Mouse (Mus musculus) forebrain, embryonic 15.5 days (tissue): ENCODE measurements around the gene Auts2. TPM values are rescaled to one million over a fixed set of nuclear protein-coding genes. Genes with fewer than 3 reads are reported as not detected.

Experiments
- ATAC-seq: fragments of 200-750 bp; cut with Nextera tagmentation; replicated peaks from 2 replicates; pipeline ENCODE4 v1.8.0; 2017; ENCODE audit warnings: mild to moderate bottlenecking, moderate TSS enrichment, moderate library complexity
- H3K27ac ChIP-seq: fragments of 300-500 bp; sonication (generic); replicated peaks from 2 replicates; pipeline ENCODE4 v1.5.1; 2015; ENCODE audit warnings: mild to moderate bottlenecking, inconsistent platforms
- H3K27me3 ChIP-seq: fragments of 300-500 bp; sonication (generic); 2 replicates; pipeline ENCODE4 v1.6.1; 2015; ENCODE audit warnings: inconsistent platforms
- H3K36me3 ChIP-seq: fragments of 300-500 bp; sonication (generic); 2 replicates; pipeline ENCODE4 v1.6.1; 2015; ENCODE audit warnings: mild to moderate bottlenecking, inconsistent platforms
- H3K4me1 ChIP-seq: fragments of 300-500 bp; sonication (generic); 2 replicates; pipeline ENCODE4 v1.6.1; 2015; ENCODE audit warnings: inconsistent platforms
- H3K4me2 ChIP-seq: fragments of 300-500 bp; sonication (generic); replicated peaks from 2 replicates; pipeline ENCODE4 v1.6.1; 2015; ENCODE audit warnings: mild to moderate bottlenecking, inconsistent platforms
- H3K4me3 ChIP-seq: fragments of 300-500 bp; sonication (generic); 2 replicates; pipeline ENCODE4 v1.5.1; 2015; ENCODE audit warnings: mild to moderate bottlenecking, inconsistent platforms
- H3K9ac ChIP-seq: fragments of 300-500 bp; sonication (generic); replicated peaks from 2 replicates; pipeline ENCODE4 v1.6.1; 2015; ENCODE audit warnings: mild to moderate bottlenecking, inconsistent platforms
- H3K9me3 ChIP-seq: fragments of 300-500 bp; sonication (generic); 2 replicates; pipeline ENCODE4 v1.6.1; 2016; ENCODE audit warnings: inconsistent platforms
- WGBS: fragments of 180-500 bp; shearing (Covaris S2); methylation state at CpG from one replicate; pipeline ENCODE4 v1.1.7; 2015; ENCODE audit warnings: mixed read lengths; 5-methylcytosine and 5-hydroxymethylcytosine counted together
- polyA plus RNA-seq: library from polyadenylated mRNA; unstranded; fragments of >200 nt; fragmentation: Nextera tagmentation; extraction: Ambion mirVana; gene quantifications from 2 replicates; pipeline ENCODE4 v1.2.1, GENCODE M21; 2015

Gene Auts2
- polyA plus RNA-seq, 1 experiment from 2014 or later: 94.3 TPM

DNA sequence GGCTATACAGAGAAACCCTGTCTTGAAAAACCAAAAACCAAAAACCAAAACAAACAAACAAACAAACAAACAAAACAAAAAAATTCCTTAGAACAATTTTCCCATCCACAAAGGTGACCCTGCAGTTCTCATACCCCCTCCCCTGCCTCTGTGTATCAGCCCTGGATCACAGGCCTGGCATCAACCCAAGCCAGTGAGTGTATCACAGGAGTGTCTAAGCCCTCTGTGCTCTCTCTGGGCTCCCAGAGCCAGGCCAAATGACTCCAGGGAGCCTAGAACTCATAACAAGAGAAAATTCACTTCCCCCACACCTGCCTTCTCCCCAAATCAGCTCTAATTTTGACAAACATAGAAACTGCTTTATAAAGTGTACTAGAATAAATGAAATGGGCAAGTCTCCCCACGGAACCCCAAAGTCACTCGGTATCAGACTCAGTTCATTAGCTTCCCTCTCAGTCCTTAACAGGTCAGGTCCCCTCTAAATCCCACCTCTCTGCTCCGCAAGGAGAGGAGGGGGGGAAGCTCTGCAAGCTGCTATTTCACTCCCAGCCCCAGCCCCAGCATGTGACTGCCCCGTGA, 896.0 kb downstream of the Auts2 start:
- Histone ChIP-seq H3K27me3 (no peaks in the 10 kb centered on the region), H3K9me3 (no peaks in the 10 kb centered on the region), H3K36me3 (no peaks in the 10 kb centered on the region), H3K4me3 (no peak overlapping the region), H3K4me2 (no peak overlapping the region), H3K9ac (no peak overlapping the region), H3K4me1 (peaks cover 59% of the 10 kb centered on the region), H3K27ac (peak overlapping the region; percentile 41; the same call in 1 of the 2 replicates)
- no peak for ATAC-seq
- 24% methylated on average over 4 of the region's 4 CpGs for WGBS

DNA sequence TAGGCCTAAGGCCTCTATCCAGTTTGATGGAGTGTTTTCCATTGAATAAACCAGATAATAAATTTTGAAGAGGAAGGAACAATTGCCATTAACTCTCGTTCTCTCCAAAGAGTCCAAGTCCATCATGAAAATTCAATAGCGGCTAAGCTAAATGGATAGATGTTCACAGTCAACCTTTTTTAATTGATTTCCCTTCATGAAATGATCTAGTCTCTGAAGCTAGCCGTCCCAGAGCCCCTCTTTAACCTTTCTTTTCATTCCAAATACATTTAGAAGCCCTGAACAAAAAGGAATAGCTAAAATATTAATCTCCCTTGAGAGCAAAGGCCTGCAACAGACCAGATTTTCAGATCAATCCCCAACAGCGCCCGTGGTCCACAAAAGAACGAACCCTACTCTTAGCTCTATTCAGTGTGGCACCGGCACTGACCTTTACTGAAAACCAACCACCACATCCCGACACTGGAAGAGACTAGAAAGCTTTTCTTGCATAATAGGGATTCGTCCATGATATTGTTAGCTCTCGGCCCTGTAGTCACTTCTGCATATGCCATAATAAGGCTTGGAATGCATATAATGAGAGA, 896.9 kb downstream of the Auts2 start:
- Histone ChIP-seq H3K9me3 (no peaks in the 10 kb centered on the region), H3K4me1 (peaks cover 68% of the 10 kb centered on the region), H3K27ac (peak overlapping the region; percentile 52), H3K27me3 (no peaks in the 10 kb centered on the region), H3K4me3 (no peak overlapping the region), H3K36me3 (no peaks in the 10 kb centered on the region), H3K4me2 (no peak overlapping the region), H3K9ac (no peak overlapping the region)
- ATAC-seq: no peak
- 13% methylated on average over 10 of the region's 10 CpGs for WGBS

DNA sequence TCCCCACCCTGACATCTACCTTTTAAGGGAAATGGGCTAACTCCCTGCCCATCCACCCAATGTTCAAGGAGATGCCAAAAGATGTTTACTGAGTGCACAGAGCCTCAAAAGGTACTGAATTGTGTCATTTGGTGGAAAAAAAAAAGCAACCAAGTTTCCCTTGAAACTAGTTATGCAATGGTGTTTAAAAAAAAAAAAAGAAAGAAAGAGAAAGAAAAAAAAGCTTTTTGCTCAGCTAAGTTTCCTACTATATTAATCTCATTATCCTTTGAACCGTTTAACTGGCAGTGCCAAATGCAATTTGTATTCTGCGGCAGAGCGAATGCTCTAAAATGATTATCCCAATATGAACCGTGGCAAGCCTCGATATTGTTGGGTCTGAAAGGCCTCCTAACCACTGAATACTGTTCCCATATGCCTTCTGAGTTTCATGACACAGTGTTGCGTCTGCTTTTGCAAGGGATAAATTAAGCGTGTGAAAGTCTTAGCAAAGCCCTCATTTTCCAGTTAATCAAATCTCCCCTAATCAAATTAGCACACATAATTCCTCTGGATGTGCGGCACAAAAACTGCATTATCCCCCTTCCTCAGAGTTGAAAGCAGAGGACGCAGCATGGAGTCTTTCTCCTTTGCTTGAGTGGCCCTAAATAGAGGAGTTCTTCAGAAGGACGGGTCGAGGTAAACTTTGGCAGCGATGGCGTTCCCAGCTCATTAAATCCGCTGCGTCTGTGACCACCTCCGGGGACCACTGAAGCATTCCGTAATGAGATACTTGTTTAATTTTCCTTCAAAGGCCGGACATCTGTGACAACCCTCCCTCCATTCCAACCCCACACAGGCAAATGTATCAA, 897.6 kb downstream of the Auts2 start:
- WGBS: 5% methylated on average over 18 of the region's 18 CpGs
- Histone ChIP-seq H3K4me2 (no peak overlapping the region), H3K36me3 (no peaks in the 10 kb centered on the region), H3K4me3 (no peak overlapping the region), H3K27ac (peak overlapping the region; percentile 52), H3K9ac (no peak overlapping the region), H3K9me3 (no peaks in the 10 kb centered on the region), H3K4me1 (peaks cover 68% of the 10 kb centered on the region), H3K27me3 (no peaks in the 10 kb centered on the region)
- peak; percentile 70 for ATAC-seq

GRCm38 (mm10) chr5:131644331-131644730, 898.8 kb downstream of the Auts2 start:
- WGBS: 57% methylated on average over 6 of the region's 6 CpGs
- Histone ChIP-seq H3K27me3 (no peaks in the 10 kb centered on the region), H3K36me3 (no peaks in the 10 kb centered on the region), H3K9me3 (no peaks in the 10 kb centered on the region), H3K4me1 (peaks cover 68% of the 10 kb centered on the region), H3K4me3 (no peak overlapping the region), H3K9ac (no peak overlapping the region), H3K27ac (peak overlapping the region; percentile 52; the same call in 1 of the 2 replicates), H3K4me2 (no peak overlapping the region)
- no peak for ATAC-seq

- H3K4me2 ChIP-seq: no peak overlapping the region
- peaks cover 67% of the 10 kb centered on the region for H3K4me1 ChIP-seq
- peak; percentile 83 for ATAC-seq
- no peaks in the 10 kb centered on the region for H3K36me3 ChIP-seq
- no peaks in the 10 kb centered on the region for H3K27me3 ChIP-seq
- no peaks in the 10 kb centered on the region for H3K9me3 ChIP-seq
- WGBS: 14% methylated on average over 23 of the region's 23 CpGs
- no peak overlapping the region for H3K4me3 ChIP-seq
- peak overlapping the region; percentile 72 for H3K27ac ChIP-seq
- no peak overlapping the region for H3K9ac ChIP-seq
These were observed 899.7 kb downstream of the Auts2 start for GRCm38 (mm10) chr5:131643176-131644174.

DNA sequence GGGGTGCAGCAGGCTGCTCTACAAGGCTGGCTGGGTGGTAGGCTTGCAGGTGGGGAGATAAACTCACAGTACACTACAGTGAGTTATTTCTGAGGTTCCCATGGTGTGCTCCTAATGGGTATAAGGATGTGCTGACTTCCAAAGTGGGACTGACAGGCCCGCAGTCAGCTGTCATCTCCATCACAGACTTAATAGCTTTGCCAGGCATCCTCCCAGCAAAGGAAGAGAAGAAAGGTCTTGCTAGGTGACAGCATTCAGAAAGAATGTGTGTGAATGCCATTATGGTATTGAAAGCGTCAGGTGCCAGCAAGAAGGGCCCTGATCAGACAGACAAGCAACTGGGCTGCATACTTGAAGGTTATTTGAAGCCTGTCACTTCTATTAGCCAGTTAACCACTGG, 900.4 kb downstream of the Auts2 start:
- no peak overlapping the region for H3K4me2 ChIP-seq
- 9% methylated on average over 2 of the region's 2 CpGs for WGBS
- no peaks in the 10 kb centered on the region for H3K36me3 ChIP-seq
- no peak overlapping the region for H3K4me3 ChIP-seq
- peaks cover 60% of the 10 kb centered on the region for H3K4me1 ChIP-seq
- no peak overlapping the region for H3K9ac ChIP-seq
- H3K27ac ChIP-seq: peak overlapping the region; percentile 72
- peak; percentile 20 for ATAC-seq
- H3K9me3 ChIP-seq: no peaks in the 10 kb centered on the region
- no peaks in the 10 kb centered on the region for H3K27me3 ChIP-seq

DNA sequence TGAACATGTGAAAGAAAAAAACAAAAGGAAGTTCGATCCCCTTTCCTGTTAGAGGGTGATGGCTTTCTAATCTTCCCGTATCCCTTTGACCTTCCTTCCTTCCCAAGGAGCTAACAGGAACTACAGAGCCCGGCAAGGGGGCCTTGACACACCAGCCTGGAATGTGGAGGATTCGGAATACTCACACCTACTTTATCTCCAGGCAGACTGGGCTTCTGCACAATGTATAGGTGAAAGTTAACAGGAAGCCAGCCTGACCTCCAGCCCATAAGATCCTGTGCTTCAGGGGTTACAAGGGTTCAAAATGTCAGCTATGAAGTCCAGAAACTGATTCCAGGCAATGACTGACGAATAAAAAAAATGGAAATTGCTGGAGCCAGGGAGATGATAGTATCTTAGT, 906.7 kb downstream of the Auts2 start:
- Histone ChIP-seq H3K36me3 (no peaks in the 10 kb centered on the region), H3K4me1 (peaks cover 12% of the 10 kb centered on the region), H3K4me2 (no peak overlapping the region), H3K27ac (no peak overlapping the region), H3K27me3 (no peaks in the 10 kb centered on the region), H3K4me3 (no peak overlapping the region), H3K9ac (no peak overlapping the region), H3K9me3 (no peaks in the 10 kb centered on the region)
- 94% methylated on average over 5 of the region's 5 CpGs for WGBS
- ATAC-seq: no peak

GRCm38 (mm10) chr5:131634731-131635130, 908.4 kb downstream of the Auts2 start:
- no peaks in the 10 kb centered on the region for H3K27me3 ChIP-seq
- no peaks in the 10 kb centered on the region for H3K9me3 ChIP-seq
- peaks cover 26% of the 10 kb centered on the region for H3K4me1 ChIP-seq
- H3K9ac ChIP-seq: no peak overlapping the region
- 92% methylated on average over 7 of the region's 7 CpGs for WGBS
- H3K4me2 ChIP-seq: no peak overlapping the region
- no peak overlapping the region for H3K4me3 ChIP-seq
- ATAC-seq: no peak
- no peaks in the 10 kb centered on the region for H3K36me3 ChIP-seq
- H3K27ac ChIP-seq: no peak overlapping the region

GRCm38 (mm10) chr5:131631998-131632379, 911.2 kb downstream of the Auts2 start:
- Histone ChIP-seq H3K4me1 (peaks cover 28% of the 10 kb centered on the region), H3K27me3 (no peaks in the 10 kb centered on the region), H3K36me3 (no peaks in the 10 kb centered on the region), H3K4me3 (no peak overlapping the region), H3K9ac (no peak overlapping the region), H3K27ac (peak overlapping the region; percentile 81; the same call in 1 of the 2 replicates), H3K4me2 (no peak overlapping the region), H3K9me3 (no peaks in the 10 kb centered on the region)
- WGBS: 40% methylated on average over 4 of the region's 4 CpGs
- ATAC-seq: no peak

DNA sequence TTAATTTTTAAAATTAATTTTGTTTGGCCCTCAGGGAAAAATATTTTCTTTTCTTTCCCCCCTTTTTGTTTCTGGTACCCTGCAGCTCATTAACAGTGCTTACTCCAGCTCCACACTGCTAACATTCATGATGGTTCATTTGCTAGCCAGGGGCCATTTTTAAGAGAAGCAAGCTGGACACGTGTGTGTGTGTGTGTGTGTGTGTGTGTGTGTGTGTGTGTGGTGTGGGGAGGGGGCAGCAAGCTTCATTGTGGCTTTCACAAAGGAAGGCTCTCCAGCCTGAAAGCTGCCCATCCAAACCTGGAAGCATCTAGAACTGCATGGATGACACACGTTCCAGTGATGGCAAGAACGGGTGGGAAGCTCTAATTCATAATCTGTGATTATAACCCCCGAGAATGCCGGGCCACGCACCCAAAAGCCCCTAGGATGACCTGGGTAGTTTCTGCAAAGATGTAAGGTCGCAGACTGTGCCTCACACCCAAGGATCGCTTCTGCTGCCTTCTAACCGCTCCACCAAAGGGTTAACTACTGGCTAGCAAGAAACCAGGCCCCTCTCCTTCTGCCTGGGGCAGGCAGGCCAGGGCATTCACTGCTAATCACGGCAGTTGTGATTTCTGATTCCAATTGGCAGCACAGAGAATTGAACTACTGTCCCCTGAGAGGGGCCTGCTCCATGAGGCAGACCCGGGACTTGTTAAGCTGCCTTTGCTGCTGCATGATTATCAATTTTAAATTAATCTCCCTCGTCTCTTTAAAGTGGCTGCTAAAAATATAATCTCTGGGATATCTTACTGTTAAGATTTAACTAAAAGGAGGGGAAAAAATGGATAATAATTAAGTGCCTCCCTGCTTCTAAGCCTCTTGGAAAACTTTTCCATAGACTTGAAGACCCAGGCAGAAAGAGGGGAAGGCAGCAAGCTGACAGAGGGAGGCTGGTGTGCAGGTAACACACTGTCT, 911.8 kb downstream of the Auts2 start:
- Histone ChIP-seq H3K27ac (peak overlapping the region; percentile 81), H3K36me3 (no peaks in the 10 kb centered on the region), H3K4me1 (peaks cover 28% of the 10 kb centered on the region), H3K4me3 (no peak overlapping the region), H3K4me2 (peak overlapping the region; percentile 6), H3K9me3 (no peaks in the 10 kb centered on the region), H3K9ac (peak overlapping the region; percentile 10; the same call in 1 of the 2 replicates), H3K27me3 (no peaks in the 10 kb centered on the region)
- WGBS: 11% methylated on average over 12 of the region's 12 CpGs
- ATAC-seq: peak; percentile 79

GRCm38 (mm10) chr5:131630577-131630976, 912.6 kb downstream of the Auts2 start:
- Histone ChIP-seq H3K9ac (no peak overlapping the region), H3K4me2 (peak overlapping the region; percentile 6), H3K27me3 (no peaks in the 10 kb centered on the region), H3K36me3 (no peaks in the 10 kb centered on the region), H3K4me3 (no peak overlapping the region), H3K9me3 (no peaks in the 10 kb centered on the region), H3K27ac (peak overlapping the region; percentile 81), H3K4me1 (peaks cover 28% of the 10 kb centered on the region)
- peak; percentile 61 for ATAC-seq
- WGBS: 2% methylated on average over 7 of the region's 7 CpGs
